Mouse (Mus musculus): ENCODE measurements around the gene Mars.
"Not testable (repeated sequence)": the region's sequence is repeated elsewhere in the genome, so short reads cannot be mapped to it uniquely, and the experiment has no call there.

The Mars gene

DNA sequence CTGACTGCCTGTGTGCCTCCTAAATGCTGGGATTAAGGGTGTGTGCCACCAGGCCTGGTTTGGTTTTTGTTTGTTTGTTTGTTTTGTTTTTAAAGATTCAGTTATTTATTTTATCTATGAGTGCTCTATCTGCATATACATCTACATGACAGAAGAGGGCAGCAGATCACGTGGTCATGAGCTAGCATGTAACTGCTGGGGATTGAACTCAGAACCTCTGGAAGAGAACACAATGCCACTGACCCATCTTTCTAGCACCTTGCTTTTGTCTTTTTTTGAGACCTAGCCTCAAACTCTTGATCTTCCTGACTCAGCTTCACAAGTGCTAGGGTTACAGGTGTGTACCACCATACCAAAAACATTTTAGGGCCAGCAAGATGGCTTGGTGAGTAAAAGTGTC, 23.7 kb upstream of the Mars start:
- no peak for DNase-seq

DNA sequence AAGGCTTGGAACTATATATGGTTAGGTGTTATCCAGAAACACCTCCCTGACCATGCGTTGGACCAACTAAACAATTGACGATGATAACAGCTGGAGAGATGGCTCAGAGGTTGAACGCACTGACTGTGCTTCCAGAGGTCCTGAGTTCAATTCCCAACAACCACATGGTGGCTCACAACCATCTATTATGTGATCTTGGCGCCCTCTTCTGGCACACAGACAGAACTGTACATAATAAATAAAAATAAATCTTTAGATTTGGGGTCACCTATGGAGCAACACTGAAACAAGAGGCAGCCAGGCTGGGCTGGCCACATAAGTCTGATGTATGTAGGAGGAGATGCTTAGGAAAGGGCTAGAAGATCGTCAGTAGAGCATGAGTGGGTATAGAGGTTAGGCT, 21.6 kb upstream of the Mars start:
- no peak for DNase-seq

- DNase-seq: no peak
Observed at GRCm38 (mm10) chr10:127332211-127332874, 20.8 kb upstream of the Mars start.

- DNase-seq: no peak
Observed at GRCm38 (mm10) chr10:127330212-127330611, 18.6 kb upstream of the Mars start.

DNA sequence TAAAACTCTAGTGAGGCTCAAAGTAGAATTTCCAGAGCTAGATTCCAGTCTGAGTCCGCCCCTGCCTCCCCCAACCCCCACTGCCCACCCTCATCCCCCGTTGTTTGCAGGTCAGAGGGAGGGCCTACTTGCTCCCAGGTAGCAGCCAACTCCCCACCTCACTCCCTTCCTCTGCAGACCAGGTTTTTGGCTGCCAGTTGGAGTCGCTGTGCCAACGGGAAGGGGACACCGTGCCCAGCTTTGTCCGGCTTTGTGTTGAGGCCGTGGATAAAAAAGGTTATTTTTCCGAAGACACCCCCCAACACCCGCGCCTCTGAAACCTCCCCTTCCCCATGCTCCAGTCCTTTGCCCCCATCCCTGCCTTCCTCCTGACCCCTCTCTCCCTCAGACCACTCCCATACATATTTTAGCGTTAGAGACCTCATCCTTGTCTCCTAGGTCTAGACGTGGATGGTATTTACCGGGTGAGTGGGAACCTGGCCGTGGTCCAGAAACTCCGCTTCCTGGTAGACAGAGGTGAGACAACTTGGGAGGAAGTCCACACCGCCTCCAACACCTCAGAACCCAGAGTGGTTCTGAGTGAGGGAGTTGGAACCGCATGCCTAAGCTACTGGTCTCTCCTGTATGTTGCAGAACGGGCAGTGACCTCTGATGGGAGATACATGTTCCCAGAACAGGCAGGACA, 16.0 kb upstream of the Mars start:
- no peak for DNase-seq

- DNase-seq: no peak
Observed at GRCm38 (mm10) chr10:127326828-127327227, 15.2 kb upstream of the Mars start.

GRCm38 (mm10) chr10:127326017-127326801, 14.6 kb upstream of the Mars start:
- no peak for DNase-seq

- DNase-seq: no peak
Observed at GRCm38 (mm10) chr10:127325454-127326016, 13.9 kb upstream of the Mars start.

DNA sequence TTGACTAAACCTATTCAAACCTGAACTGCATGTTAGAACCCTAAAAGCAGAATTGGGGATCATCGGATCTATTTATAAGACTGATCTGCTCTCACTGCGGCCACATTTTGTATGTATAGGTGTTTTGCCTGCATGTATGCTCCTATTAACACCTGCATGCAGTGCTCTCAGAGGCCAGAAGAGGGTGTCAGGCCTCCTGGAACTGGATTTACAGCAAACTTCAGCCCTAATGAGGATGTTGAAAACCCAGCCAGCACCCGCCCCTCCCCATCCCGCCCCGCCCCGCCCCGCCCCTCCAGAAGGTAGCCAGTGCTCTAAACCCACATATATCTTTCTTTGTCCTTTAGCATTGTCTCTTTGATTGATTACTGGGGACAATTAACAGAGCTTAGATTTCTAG, 12.9 kb upstream of the Mars start:
- DNase-seq: no peak

DNA sequence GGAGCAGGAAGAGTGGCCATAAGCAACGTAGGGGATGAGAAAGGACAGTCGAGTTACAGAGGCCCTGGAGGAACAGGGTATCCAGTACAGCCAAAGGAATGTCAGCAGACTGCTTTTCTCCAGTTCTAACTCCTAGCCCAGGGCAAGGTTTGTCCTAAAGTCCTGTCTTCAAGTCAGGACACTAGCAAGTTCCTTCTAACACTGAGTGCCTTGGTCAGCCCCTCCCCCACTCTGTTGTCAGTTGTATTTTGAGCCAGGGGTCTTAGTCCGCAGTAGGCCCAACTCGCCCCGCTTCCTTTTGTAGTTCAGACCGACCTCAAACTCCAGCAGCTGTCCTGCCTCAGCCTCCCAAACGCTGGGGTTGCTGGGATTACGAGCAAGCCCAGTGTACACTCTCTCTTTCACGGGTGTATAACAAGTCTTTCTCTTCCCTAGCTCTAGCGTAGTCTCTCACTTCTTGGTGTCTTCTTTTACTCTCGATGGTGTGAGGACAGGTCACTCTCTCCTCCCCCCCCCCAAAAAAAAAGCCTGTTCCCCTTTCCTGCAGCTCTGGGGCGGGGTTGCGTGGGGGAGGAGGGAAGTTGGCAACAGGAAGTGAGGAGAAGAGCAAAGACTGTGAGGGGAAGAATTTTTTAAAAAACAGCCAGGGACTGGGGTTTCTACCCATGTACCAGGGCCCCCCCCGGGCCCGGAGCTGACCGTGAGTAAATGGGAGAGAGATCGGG, 11.7 kb upstream of the Mars start:
- DNase-seq: no peak

DNA sequence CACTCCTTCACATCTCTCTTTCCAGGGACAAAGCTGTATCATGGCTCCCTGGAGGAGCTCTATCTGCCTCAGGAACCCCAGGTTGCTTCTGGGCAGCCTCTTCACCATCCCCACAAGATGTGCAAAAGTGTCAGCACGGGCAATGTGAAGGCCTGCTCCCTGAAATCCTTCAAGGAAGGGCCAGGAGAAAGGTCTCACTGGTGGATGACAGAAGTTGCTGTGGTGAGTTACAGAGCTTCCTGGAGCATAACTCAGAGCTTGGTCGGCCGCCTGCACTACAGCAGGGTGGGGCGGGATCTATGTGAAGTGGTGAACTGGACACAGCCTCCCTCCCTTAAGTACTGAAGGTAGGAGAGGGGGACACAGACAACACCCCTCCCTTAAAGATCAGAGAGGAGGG, 11.1 kb upstream of the Mars start:
- no peak for DNase-seq

GRCm38 (mm10) chr10:127322178-127322577, 10.6 kb upstream of the Mars start:
- DNase-seq: no peak

- no peak for DNase-seq
Observed at GRCm38 (mm10) chr10:127321621-127322020, 10.0 kb upstream of the Mars start, which contains the start of gene Arhgap9. TSS of gene Arhgap9 (plus strand) at chr10:127321964.

DNA sequence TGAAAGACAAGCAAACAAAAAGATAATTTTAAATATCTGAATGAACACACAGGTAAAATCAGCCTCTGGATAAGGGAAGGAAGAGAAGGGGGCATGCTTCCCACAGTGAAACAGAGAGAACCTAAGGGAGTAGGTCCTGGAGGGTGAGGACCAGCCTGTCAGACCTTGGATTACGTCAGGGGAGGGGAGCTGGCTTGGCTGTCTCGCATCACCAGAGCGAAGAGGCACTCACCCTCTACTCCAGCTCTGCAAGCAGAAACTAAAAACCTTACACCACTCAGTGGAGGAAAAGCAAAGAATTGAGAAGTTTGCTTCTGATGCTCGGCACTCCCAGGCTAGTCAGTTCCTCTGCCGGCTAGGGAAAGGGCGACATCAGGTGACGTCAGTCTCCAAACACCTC, 8.4 kb upstream of the Mars start:
- no peak for DNase-seq

- DNase-seq: no peak
Observed at GRCm38 (mm10) chr10:127318009-127318408, 6.4 kb upstream of the Mars start.

- no peak for DNase-seq
Observed at GRCm38 (mm10) chr10:127317277-127317676, 5.7 kb upstream of the Mars start.

GRCm38 (mm10) chr10:127314950-127315349, 3.4 kb upstream of the Mars start:
- not testable (repeated sequence) for DNase-seq

- DNase-seq: not testable (repeated sequence)
Observed at GRCm38 (mm10) chr10:127313516-127313915, 1.9 kb upstream of the Mars start.

DNA sequence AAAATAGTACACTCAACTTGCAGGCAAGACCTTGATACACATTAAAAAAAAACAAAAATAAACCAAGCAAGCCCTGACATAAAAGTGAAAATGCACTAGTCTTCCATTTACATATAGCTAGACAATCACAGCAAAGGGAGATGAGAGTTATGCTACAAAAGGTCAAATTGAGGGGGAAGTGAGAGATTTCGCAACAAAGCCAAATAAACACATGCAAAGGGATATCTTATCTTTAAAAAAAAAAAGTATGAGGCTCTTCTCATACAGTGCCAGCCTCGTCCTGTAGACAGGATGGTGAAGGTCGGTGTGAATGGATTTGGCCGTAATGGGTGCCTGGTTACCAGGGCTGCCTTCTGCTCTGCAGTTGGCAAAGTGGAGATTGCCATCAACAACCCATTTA, 1.3 kb upstream of the Mars start:
- DNase-seq: no peak

GRCm38 (mm10) chr10:127312356-127312676, 730 bp upstream of the Mars start:
- DNase-seq: peak; percentile 69

- DNase-seq: no peak
Observed at GRCm38 (mm10) chr10:127310523-127311475, 787 bp downstream of the Mars start.

DNA sequence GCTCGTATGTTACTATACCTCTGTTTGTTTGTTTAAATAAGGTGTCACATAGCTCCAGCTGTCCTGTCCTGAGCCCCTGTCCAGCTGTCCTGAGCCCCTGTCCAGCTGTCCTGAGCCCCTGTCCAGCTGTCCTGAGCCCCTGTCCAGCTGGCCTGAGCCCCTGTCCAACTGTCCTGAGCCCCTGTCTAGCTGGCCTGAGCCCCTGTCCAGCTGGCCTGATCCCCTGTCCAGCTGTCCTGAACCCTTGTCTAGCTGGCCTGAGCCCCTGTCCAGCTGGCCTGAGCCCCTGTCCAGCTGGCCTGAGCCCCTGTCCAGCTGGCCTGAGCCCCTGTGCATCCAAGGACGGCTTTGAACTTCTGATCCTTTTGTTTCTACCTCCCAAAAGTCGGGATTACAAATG, 2.4 kb downstream of the Mars start:
- not testable (repeated sequence) for DNase-seq
